Mouse (Mus musculus) stomach, embryonic 15.5 days (tissue): ENCODE results near the gene Ankrd52. TPM values are rescaled to one million over a fixed set of nuclear protein-coding genes. Genes with fewer than 3 reads are reported as not detected.
A peak's percentile ranks its signal among the peaks of the same experiment; 100 is the strongest.
"Not testable (repeated sequence)": the region's sequence is repeated elsewhere in the genome, so short reads cannot be mapped to it uniquely, and the experiment has no call there.

Experiments
- ATAC-seq: fragments of 200-750 bp; cut with Nextera tagmentation; 2 replicates; pipeline ENCODE4 v1.8.0; 2017; ENCODE audit warnings: low read depth, moderate number of reproducible peaks, moderate TSS enrichment; ENCODE audit not compliant: insufficient read depth, low FRiP score
- H3K27ac ChIP-seq: fragments of 300-500 bp; sonication (generic); 2 replicates; pipeline ENCODE4 v1.5.1; 2015; ENCODE audit warnings: mild to moderate bottlenecking, inconsistent platforms
- H3K27me3 ChIP-seq: fragments of 300-500 bp; sonication (generic); replicated peaks from 2 replicates; pipeline ENCODE4 v1.6.1; 2015; ENCODE audit warnings: inconsistent platforms
- H3K36me3 ChIP-seq: fragments of 300-500 bp; sonication (generic); 2 replicates; pipeline ENCODE4 v1.6.1; 2015; ENCODE audit warnings: inconsistent platforms
- H3K4me1 ChIP-seq: fragments of 300-500 bp; sonication (generic); 2 replicates; pipeline ENCODE4 v1.6.1; 2015; ENCODE audit warnings: inconsistent platforms
- H3K4me2 ChIP-seq: fragments of 300-500 bp; sonication (generic); 2 replicates; pipeline ENCODE4 v1.6.1; 2015; ENCODE audit warnings: mild to moderate bottlenecking, inconsistent platforms
- H3K4me3 ChIP-seq: fragments of 300-500 bp; sonication (generic); replicated peaks from 2 replicates; pipeline ENCODE4 v1.5.1; 2015; ENCODE audit warnings: inconsistent platforms
- H3K9ac ChIP-seq: fragments of 300-500 bp; sonication (generic); 2 replicates; pipeline ENCODE4 v1.6.1; 2015; ENCODE audit warnings: inconsistent platforms
- H3K9me3 ChIP-seq: fragments of 300-500 bp; sonication (generic); 2 replicates; pipeline ENCODE4 v1.6.1; 2016; ENCODE audit warnings: inconsistent platforms
- WGBS: fragments of 180-500 bp; shearing (Covaris S2); methylation state at CpG from one replicate; pipeline ENCODE4 v1.1.7; 2015; 5-methylcytosine and 5-hydroxymethylcytosine counted together
- polyA plus RNA-seq: library from polyadenylated mRNA; unstranded; fragments of >200 nt; fragmentation: Nextera tagmentation; extraction: Ambion mirVana; gene quantifications from 2 replicates; pipeline ENCODE4 v1.2.1, GENCODE M21; 2015

The Ankrd52 gene
- polyA plus RNA-seq = 12.8 and 15.8 TPM in 2 replicates

- Histone ChIP-seq H3K4me3 (peak within 1 kb of the TSS; percentile 61), H3K9ac (peak within 1 kb of the TSS; percentile 89), H3K36me3 (peaks cover 20% of the 10 kb centered on the region; the same call in 1 of the 2 replicates), H3K4me2 (peak within 1 kb of the TSS; percentile 80), H3K9me3 (no peaks in the 10 kb centered on the region), H3K27ac (peak within 1 kb of the TSS; percentile 91), H3K4me1 (peaks cover 19% of the 10 kb centered on the region), H3K27me3 (no peaks in the 10 kb centered on the region)
- peak; percentile 91 for ATAC-seq
- WGBS = under 1% methylated on average over 71 of the region's 73 CpGs
Measured at GRCm38 (mm10) chr10:128376455-128377211, at the start of gene Ankrd52. Gene Ankrd52, plus strand, starts transcription at chr10:128377115.

GRCm38 (mm10) chr10:128327610-128328009 lies 49.3 kb upstream of the Ankrd52 start:
- Histone ChIP-seq H3K9me3 (no peaks in the 10 kb centered on the region), H3K36me3 (peaks cover 29% of the 10 kb centered on the region), H3K4me1 (peaks cover 9% of the 10 kb centered on the region), H3K4me2 (no peak overlapping the region), H3K27ac (no peak overlapping the region), H3K27me3 (no peaks in the 10 kb centered on the region), H3K4me3 (no peak overlapping the region), H3K9ac (no peak overlapping the region)
- WGBS = 85% methylated on average over 10 of the region's 10 CpGs
- ATAC-seq = no peak

GRCm38 (mm10) chr10:128332358-128333249 lies 44.3 kb upstream of the Ankrd52 start:
- H3K9ac ChIP-seq, H3K9me3 ChIP-seq, H3K4me1 ChIP-seq, H3K27me3 ChIP-seq, ATAC-seq, H3K27ac ChIP-seq, H3K36me3 ChIP-seq, H3K4me3 ChIP-seq, H3K4me2 ChIP-seq: not testable (repeated sequence)
- 79% methylated on average over 6 of the region's 6 CpGs for WGBS

- no peak overlapping the region for H3K4me3 ChIP-seq
- ATAC-seq = no peak
- no peaks in the 10 kb centered on the region for H3K27me3 ChIP-seq
- no peak overlapping the region for H3K27ac ChIP-seq
- no peaks in the 10 kb centered on the region for H3K9me3 ChIP-seq
- peaks cover 22% of the 10 kb centered on the region for H3K4me1 ChIP-seq
- no peaks in the 10 kb centered on the region; the same call in 1 of the 2 replicates for H3K36me3 ChIP-seq
- no peak overlapping the region for H3K4me2 ChIP-seq
- no peak overlapping the region for H3K9ac ChIP-seq
- WGBS = 0% methylated on average over 4 of the region's 4 CpGs
Measured at GRCm38 (mm10) chr10:128335582-128335981, 41.3 kb upstream of the Ankrd52 start.

GRCm38 (mm10) chr10:128336195-128336594 lies 40.7 kb upstream of the Ankrd52 start:
- Histone ChIP-seq H3K4me2 (no peak overlapping the region), H3K27ac (0 out of 2 replicates have a peak overlapping the region, but pooled peaks have one; percentile 98)
- no peak for ATAC-seq

GRCm38 (mm10) chr10:128336597-128336996 lies 40.3 kb upstream of the Ankrd52 start:
- Histone ChIP-seq H3K27me3 (no peaks in the 10 kb centered on the region), H3K4me1 (peaks cover 22% of the 10 kb centered on the region), H3K9ac (no peak overlapping the region), H3K36me3 (no peaks in the 10 kb centered on the region; the same call in 1 of the 2 replicates), H3K9me3 (no peaks in the 10 kb centered on the region), H3K27ac (peak overlapping the region; percentile 98; the same call in 1 of the 2 replicates), H3K4me2 (peak overlapping the region; percentile 69), H3K4me3 (peak overlapping the region; percentile 64; the same call in 1 of the 2 replicates)
- WGBS = 73% methylated on average over 3 of the region's 3 CpGs
- ATAC-seq = no peak

More at GRCm38 (mm10) chr10:128336195-128336594, 40.7 kb upstream of the Ankrd52 start:
- Histone ChIP-seq H3K4me3 (no peak overlapping the region), H3K9me3 (no peaks in the 10 kb centered on the region), H3K36me3 (no peaks in the 10 kb centered on the region; the same call in 1 of the 2 replicates), H3K27me3 (no peaks in the 10 kb centered on the region), H3K9ac (no peak overlapping the region), H3K4me1 (peaks cover 22% of the 10 kb centered on the region)
- 86% methylated on average over 3 of the region's 3 CpGs for WGBS

GRCm38 (mm10) chr10:128337306-128338181 lies 39.4 kb upstream of the Ankrd52 start, which contains the start of gene Cs:
Gene Cs, plus strand, starts transcription at chr10:128337734.
- no peaks in the 10 kb centered on the region for H3K27me3 ChIP-seq
- no peaks in the 10 kb centered on the region for H3K9me3 ChIP-seq
- peak within 1 kb of the TSS; percentile 64 for H3K4me3 ChIP-seq
- peak; percentile 95 for ATAC-seq
- peak within 1 kb of the TSS; percentile 66 for H3K9ac ChIP-seq
- H3K4me1 ChIP-seq = peaks cover 22% of the 10 kb centered on the region
- peak within 1 kb of the TSS; percentile 75 for H3K4me2 ChIP-seq
- WGBS = 1% methylated on average over 61 of the region's 61 CpGs
- H3K36me3 ChIP-seq = no peaks in the 10 kb centered on the region; the same call in 1 of the 2 replicates
- peak within 1 kb of the TSS; percentile 98 for H3K27ac ChIP-seq

GRCm38 (mm10) chr10:128338415-128338814 lies 38.5 kb upstream of the Ankrd52 start:
- peak overlapping the region; percentile 98 for H3K27ac ChIP-seq
- ATAC-seq = no peak
- 14% methylated on average over 5 of the region's 5 CpGs for WGBS
- H3K4me2 ChIP-seq = peak overlapping the region; percentile 75
- no peaks in the 10 kb centered on the region for H3K27me3 ChIP-seq
- no peaks in the 10 kb centered on the region for H3K9me3 ChIP-seq
- peak overlapping the region; percentile 64 for H3K4me3 ChIP-seq
- no peaks in the 10 kb centered on the region; the same call in 1 of the 2 replicates for H3K36me3 ChIP-seq
- H3K9ac ChIP-seq = peak overlapping the region; percentile 66
- H3K4me1 ChIP-seq = peaks cover 22% of the 10 kb centered on the region

GRCm38 (mm10) chr10:128338948-128339347 lies 38.0 kb upstream of the Ankrd52 start:
- peaks cover 22% of the 10 kb centered on the region for H3K4me1 ChIP-seq
- H3K27me3 ChIP-seq = no peaks in the 10 kb centered on the region
- H3K9me3 ChIP-seq = no peaks in the 10 kb centered on the region
- H3K4me3 ChIP-seq = peak overlapping the region; percentile 64
- peak overlapping the region; percentile 98; the same call in 1 of the 2 replicates for H3K27ac ChIP-seq
- no peak overlapping the region for H3K9ac ChIP-seq
- no peaks in the 10 kb centered on the region; the same call in 1 of the 2 replicates for H3K36me3 ChIP-seq
- no peak for ATAC-seq
- H3K4me2 ChIP-seq = peak overlapping the region; percentile 75
- 68% methylated on average over 2 of the region's 2 CpGs for WGBS

- Histone ChIP-seq H3K4me2 (no peak overlapping the region), H3K9me3 (no peaks in the 10 kb centered on the region), H3K9ac (no peak overlapping the region), H3K4me1 (peaks cover 31% of the 10 kb centered on the region), H3K27me3 (no peaks in the 10 kb centered on the region), H3K27ac (no peak overlapping the region), H3K4me3 (no peak overlapping the region), H3K36me3 (no peaks in the 10 kb centered on the region; the same call in 1 of the 2 replicates)
- no peak for ATAC-seq
- whole genome bisulfite sequencing = 77% methylated on average over 2 of the region's 2 CpGs
Measured at GRCm38 (mm10) chr10:128340257-128340656, 36.7 kb upstream of the Ankrd52 start.

- Histone ChIP-seq H3K4me3 (no peak overlapping the region), H3K27me3 (no peaks in the 10 kb centered on the region), H3K27ac (no peak overlapping the region), H3K4me2 (no peak overlapping the region), H3K9ac (no peak overlapping the region), H3K9me3 (no peaks in the 10 kb centered on the region), H3K4me1 (peaks cover 23% of the 10 kb centered on the region), H3K36me3 (no peaks in the 10 kb centered on the region; the same call in 1 of the 2 replicates)
- no peak for ATAC-seq
- 91% methylated on average over 1 of the region's 1 CpGs for WGBS
Measured at GRCm38 (mm10) chr10:128343436-128343835, 33.5 kb upstream of the Ankrd52 start.
